Mouse (Mus musculus) bone marrow, adult 2 months (tissue): ENCODE results near the gene Grb2.

Source experiments
- CTCF ChIP-seq: fragments of 200-500 bp; IDR thresholded peaks from 2 replicates; pipeline ENCODE4 v1.5.1; 2011; ENCODE audit warnings: low read length, control low read depth; ENCODE audit not compliant: control insufficient read depth, insufficient read depth
- POLR2A ChIP-seq: fragments of 200-500 bp; IDR thresholded peaks from 2 replicates; pipeline ENCODE4 v1.6.1; 2011; ENCODE audit warnings: low read depth, mild to moderate bottlenecking, control low read depth, low read length, borderline replicate concordance; ENCODE audit not compliant: control insufficient read depth

DNA sequence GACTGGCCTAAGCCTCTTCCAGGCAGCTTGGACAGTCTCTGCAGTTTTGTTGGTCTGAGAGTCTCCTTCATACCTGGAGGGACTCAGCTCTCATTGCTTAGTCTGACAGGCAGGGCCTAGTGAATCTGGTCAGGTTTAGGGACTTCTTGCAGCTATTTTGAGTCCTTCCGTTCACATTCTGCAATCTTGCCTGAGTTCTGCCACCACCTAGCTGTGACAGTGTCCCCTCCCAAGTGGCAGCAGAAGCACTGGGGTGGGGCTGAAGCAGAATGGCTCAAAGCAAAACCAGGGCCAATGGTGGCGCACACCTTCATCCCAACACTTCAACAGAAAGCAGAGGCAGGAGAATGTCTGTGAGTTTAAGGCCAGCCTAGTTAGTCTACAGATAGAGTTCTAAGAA lies 2.8 kb downstream of the Grb2 start:
- TF ChIP-seq POLR2A (no peak), CTCF (peak; percentile 23; the same call in 1 of the 2 replicates)
